Mouse (Mus musculus) mouse trophoblast stem cell (cell line): ENCODE results near the gene Rac2.

Source experiments
- in situ Hi-C, 2 experiments: fragments of 300-500 bp; cut with MseI, MboI; formaldehyde crosslinking; loops; 2 replicates in 1 of 2; 3 replicates in 1 of 2; pipeline ENCODE4 v1.15.1; 2025

Gene Rac2

GRCm38 (mm10) chr15:78524163-78524562 is 48.4 kb downstream of the Rac2 start:
- in situ Hi-C loops: no loop called here

DNA sequence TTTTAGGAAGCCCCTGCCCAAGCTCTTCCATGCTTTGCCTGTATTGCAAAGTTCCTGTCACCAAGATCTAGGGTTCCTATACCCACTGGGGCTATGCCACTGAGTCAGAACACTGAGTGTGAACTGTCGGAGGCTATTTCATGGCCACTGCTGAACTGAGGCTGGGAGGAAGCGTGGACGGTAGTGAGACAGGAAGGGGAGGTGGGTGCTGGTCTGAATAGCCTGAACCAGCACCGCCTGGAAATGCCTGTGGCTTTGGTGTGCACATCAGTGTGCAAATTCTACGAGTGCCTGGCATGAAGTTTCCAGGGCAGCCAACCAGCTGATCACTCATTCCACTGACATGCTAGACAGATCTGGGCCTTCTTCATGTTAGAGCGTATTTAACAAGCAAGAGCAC is 50.7 kb downstream of the Rac2 start:
- in situ Hi-C loops: no loop called here

DNA sequence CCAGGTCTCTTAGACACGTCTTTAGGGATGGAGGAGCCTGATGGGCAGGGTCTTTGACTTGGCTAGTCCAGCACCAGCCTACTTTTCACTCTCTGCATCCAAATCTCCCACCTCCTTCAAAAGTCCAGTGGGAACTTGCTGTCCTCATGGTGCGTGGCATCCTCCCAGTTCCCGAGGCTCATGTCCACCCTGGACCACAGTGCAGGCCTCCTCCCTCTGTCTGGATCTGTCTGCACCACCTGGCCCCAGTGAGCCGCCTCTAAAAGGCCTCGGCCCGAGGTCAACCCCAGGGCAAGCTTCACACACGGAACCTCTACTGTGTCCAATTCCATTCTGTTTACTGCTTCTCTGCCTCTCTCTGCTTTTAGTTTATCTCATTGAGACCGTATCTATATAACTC is 51.3 kb downstream of the Rac2 start:
- in situ Hi-C loops: no loop called here

DNA sequence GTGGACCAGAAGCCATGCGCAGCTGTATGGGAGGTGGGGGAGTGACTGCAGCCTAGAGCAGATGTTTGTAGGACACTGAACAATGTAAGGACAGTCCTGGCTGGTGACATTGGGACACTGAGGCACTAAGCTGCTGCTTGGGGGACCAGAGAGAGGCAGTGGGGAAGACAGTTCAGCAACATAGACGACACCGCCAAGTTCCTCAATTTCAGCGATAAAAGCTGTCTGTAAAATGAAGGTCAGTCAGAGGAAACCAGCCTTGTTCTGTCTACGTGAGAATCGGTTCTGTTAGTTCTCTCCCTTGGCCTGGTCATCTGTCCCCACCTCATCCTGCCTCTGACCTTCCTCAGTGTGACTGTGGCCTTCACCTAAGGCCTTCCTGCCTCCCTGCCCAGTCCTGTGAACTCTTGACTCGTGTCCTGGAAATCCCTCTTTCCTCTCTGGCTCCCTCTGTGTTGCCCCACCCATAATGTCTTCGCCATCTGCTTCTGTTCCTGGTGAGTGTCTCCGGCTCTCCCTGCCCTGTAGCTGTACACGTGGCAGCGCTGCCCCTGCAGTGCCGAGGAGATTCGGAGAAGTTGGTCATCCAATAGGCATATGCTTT is 52.4 kb downstream of the Rac2 start:
- in situ Hi-C loops: no loop called here

DNA sequence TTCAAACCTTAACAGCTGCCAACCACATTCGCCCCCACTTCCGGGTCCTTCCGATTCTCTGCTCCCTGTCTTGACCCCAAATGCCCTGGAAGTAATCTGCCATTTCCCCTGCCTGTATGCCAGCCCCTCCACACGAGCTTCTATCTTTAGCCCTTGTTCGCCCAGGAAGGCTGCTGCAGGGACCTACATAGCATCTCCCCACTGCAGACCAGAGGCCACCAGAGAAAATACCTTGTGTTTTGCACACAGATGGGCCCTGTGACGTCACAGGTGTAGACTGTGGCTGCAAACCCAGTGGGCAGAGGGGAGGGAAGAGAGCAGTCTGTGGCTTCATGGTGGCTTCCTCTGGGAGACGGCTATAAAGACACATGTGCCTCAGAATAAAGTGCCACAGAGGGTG is 54.4 kb downstream of the Rac2 start:
- in situ Hi-C loops: no loop called here

DNA sequence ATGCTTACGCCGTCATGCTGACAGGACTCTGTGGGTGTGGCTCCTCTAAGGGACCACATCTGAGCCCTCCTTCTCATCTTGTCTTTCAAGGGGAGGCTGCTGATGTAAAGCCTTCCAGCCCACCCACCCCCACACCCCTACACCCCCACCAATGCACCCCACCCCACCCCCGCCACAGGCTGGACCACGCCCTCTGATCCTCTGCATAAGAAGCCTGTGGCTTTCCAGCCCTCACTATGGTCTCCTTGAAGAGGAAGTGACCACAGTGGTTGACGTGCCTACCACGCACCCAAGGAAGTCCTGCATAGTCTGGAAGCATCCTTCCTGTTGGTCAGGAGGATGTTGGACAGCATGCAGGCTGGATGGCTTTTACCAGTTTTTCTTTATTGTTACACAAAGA is 56.8 kb downstream of the Rac2 start:
- in situ Hi-C loops: no loop called here

- in situ Hi-C loops: no loop called here
Observed at GRCm38 (mm10) chr15:78514393-78515146, 58.0 kb downstream of the Rac2 start.

DNA sequence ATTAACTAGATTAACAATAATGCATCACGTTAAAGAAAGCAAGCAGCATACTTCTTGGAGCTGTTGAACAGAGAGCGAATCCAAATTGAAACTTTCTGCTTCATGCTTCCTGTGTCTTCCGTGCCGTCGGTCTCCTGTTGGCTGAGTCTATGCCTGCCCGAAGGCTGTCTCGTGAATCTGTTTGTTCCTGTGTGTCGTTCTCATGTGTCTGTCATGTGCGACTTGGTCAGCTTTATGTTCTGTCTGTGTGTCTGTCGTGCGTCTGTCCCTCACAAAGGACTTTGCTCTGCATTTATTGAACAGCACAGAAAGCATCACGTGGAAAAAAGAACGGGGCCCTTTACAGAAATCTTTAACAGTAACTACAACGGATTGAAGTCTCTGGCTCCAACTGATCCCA is 59.6 kb downstream of the Rac2 start:
- in situ Hi-C loops: no loop called here

- in situ Hi-C loops: no loop called here
Observed at GRCm38 (mm10) chr15:78511951-78512350, 60.6 kb downstream of the Rac2 start.

DNA sequence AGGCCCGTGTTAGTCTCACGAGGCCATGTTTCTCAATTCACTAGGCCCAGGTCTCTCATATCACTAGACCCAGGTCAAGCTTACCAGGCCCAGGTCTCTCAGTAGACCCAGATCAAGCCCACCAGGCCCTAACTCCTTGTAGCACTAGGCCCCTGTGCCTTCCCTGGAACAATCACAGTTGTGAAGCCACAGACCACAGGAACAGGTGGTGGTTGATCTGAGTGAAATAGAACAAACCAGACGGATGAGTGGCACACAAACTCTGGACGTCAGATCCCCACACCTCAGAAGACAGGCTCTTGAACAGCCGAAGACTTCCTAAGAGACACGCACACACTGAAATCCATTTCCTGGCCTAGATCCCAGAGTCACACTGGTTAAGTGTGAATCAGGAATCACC is 61.8 kb downstream of the Rac2 start:
- in situ Hi-C loops: no loop called here

DNA sequence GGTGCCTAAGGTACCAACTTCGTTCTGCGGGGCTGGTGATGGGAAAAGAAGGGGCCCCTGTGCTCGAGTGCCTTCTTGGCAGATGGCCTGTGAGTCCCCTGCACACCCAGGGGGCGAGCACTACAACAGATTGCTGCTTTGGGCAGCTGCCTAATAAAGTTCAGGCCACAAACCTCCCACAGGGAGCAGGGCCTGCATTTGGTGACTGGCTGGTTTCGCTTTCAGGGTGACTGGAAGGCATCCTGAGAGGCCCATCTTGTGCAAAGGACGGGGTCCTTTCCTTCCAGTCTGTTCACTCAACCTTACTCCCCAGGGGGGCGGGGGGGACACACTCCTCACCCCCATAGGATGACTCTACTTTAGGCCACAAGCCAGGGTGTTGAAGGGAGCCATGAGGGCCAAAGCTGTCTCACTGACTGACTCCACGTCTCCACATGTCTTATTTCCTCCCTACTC is 62.4 kb downstream of the Rac2 start:
- in situ Hi-C loops: no loop called here

- in situ Hi-C loops: no loop called here
Observed at GRCm38 (mm10) chr15:78509297-78509899, 63.2 kb downstream of the Rac2 start.
